Mouse (Mus musculus) heart, adult 2 months (tissue): ENCODE data around the gene Atp1a2. TPM values are rescaled to one million over a fixed set of nuclear protein-coding genes. Genes with fewer than 3 reads are reported as not detected.

ENCODE experiments used
- DNase-seq, 2 experiments: peaks; one replicate each; pipeline ENCODE4 v3.0.0; 2021
- H3K27ac ChIP-seq: fragments of 200-600 bp; 2 replicates; pipeline ENCODE4 v1.8.1; 2022
- H3K27me3 ChIP-seq: fragments of 200-500 bp; 2 replicates; pipeline ENCODE4 v1.6.1; 2012; ENCODE audit warnings: mild to moderate bottlenecking, low read length, inconsistent platforms, mixed read lengths; ENCODE audit not compliant: control insufficient read depth, insufficient read depth
- H3K36me3 ChIP-seq: fragments of 200-500 bp; 2 replicates; pipeline ENCODE4 v1.6.1; 2012; ENCODE audit warnings: low read length, inconsistent platforms; ENCODE audit not compliant: control insufficient read depth, insufficient read depth
- H3K4me1 ChIP-seq: fragments of 200-500 bp; 2 replicates; pipeline ENCODE4 v1.6.1; 2011; ENCODE audit warnings: low read length; ENCODE audit not compliant: control insufficient read depth, insufficient read depth
- H3K4me3 ChIP-seq: fragments of 200-600 bp; 2 replicates; pipeline ENCODE4 v1.8.1; 2022
- H3K79me2 ChIP-seq: fragments of 200-500 bp; replicated peaks from 2 replicates; pipeline ENCODE4 v1.6.1; 2012; ENCODE audit warnings: mild to moderate bottlenecking, inconsistent platforms, low read length, moderate library complexity, mixed read lengths; ENCODE audit not compliant: control insufficient read depth, insufficient read depth
- H3K9ac ChIP-seq: fragments of 200-500 bp; 2 replicates; pipeline ENCODE4 v1.6.1; 2012; ENCODE audit warnings: low read depth, mild to moderate bottlenecking, control low read depth, inconsistent platforms, low read length, mixed read lengths
- CTCF ChIP-seq: fragments of 200-600 bp; IDR thresholded peaks from 2 replicates; pipeline ENCODE4 v1.8.1; 2022; ENCODE audit warnings: antibody characterized with exemption, mild to moderate bottlenecking, moderate library complexity
- EP300 ChIP-seq: fragments of 200-500 bp; IDR thresholded peaks from 2 replicates; pipeline ENCODE4 v1.6.1; 2011; ENCODE audit warnings: low read depth, low read length, control low read depth; ENCODE audit not compliant: insufficient read depth
- POLR2A ChIP-seq: fragments of 200-500 bp; IDR thresholded peaks from 2 replicates; pipeline ENCODE4 v1.6.1; 2011; ENCODE audit warnings: mild to moderate bottlenecking, low read depth, low read length, control low read depth; ENCODE audit not compliant: insufficient read depth
- WGBS: fragments of 180-500 bp; shearing (Covaris S2); methylation state at CpG from one replicate; pipeline ENCODE4 v1.1.7; 2018; 5-methylcytosine and 5-hydroxymethylcytosine counted together
- intact Hi-C: fragments of 180-260 bp; cut with DNase I; formaldehyde crosslinking; loops from one replicate; pipeline ENCODE4 v1.15.1; 2025
- polyA plus RNA-seq: library from polyadenylated mRNA; depleted of rRNA; stranded (reverse); fragments of >200 nt; gene quantifications from 2 replicates; pipeline ENCODE4 v1.2.3, GENCODE M21; 2012; rRNA removed
- total RNA-seq, 2 experiments: library from RNA; stranded (reverse); gene quantifications; 2 replicates each; pipeline ENCODE4 v1.2.3; 2021

The Atp1a2 gene
- total and polyA plus RNA-seq, 3 experiments, result 319 to 588 (median 462) TPM

DNA sequence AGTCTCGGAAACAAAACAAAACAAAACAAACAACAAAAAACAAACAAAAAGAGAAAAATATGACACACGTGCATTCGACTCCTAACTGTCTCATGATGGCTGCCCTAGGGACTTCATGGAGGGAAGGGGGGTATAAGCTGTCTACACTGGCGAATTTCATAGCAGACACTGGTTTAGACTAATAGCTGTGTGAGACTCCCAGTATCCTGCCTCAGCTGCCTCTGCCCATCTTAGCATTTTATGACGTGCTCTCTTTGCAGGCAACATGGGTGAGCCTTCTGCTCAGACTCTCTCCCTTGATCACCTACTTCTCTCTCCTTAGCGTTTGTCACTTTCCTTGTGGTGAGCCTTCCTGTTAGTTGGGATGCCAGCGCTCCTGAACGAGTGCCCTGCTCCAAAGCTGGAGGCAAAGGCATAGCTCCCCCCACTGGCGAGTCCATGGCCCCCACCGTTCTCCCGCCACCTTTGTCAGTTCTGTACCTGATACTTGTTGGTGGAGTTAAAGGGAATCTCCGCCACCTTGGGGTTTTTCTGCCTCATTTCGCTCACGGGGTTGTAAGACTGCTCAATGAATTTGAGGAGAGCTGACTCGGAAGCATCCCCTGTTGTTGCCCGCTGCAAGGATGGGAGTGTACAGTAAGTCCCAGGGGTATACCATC lies 54.2 kb downstream of the Atp1a2 start:
- no peak overlapping the region for H3K4me3 ChIP-seq

DNA sequence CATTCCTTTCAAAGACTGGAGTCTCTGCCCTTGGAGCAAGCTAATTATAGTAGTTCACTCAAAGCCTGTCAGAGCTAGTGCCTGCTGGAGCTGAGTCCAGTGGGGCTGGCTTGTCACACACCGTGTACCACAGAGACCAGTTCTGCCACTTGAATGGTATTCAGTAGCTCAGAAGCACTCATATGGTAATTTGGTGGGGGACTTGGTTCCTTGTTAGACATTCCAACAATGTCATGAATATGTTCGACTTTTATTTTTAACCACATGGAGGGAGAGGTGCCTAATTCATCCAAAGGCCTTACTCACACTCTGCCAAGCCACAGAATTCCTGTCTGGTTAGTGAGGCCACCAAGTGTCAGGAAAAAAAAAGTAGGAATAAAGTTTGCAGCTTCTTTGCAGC lies 55.5 kb downstream of the Atp1a2 start:
- peaks cover 2% of the 10 kb centered on the region; the same call in 1 of the 2 replicates for H3K36me3 ChIP-seq
- H3K4me1 ChIP-seq, result peaks cover 3% of the 10 kb centered on the region; the same call in 1 of the 2 replicates
- no peak overlapping the region for H3K4me3 ChIP-seq
- peak in 1 of 2 experiments; percentile 56 for DNase-seq
- intact Hi-C loops, result no loop called here
- TF ChIP-seq POLR2A (0 out of 2 replicates have a peak, but pooled peaks have one; percentile 21), EP300 (no peak), CTCF (no peak)
- no peaks in the 10 kb centered on the region for H3K27me3 ChIP-seq
- WGBS, result 37% methylated on average over 2 of the region's 2 CpGs
- peak overlapping the region; percentile 80 for H3K27ac ChIP-seq
- no peak overlapping the region for H3K9ac ChIP-seq
- no peaks in the 10 kb centered on the region for H3K79me2 ChIP-seq

More for the DNA sequence above, 54.2 kb downstream of the Atp1a2 start:
- peak; percentile 27 to 44 for DNase-seq
- Histone ChIP-seq H3K79me2 (no peaks in the 10 kb centered on the region), H3K4me1 (peaks cover 3% of the 10 kb centered on the region; the same call in 1 of the 2 replicates), H3K27me3 (no peaks in the 10 kb centered on the region), H3K36me3 (peaks cover 2% of the 10 kb centered on the region; the same call in 1 of the 2 replicates), H3K27ac (no peak overlapping the region), H3K9ac (no peak overlapping the region)
- intact Hi-C loops, result no loop called here
- TF ChIP-seq POLR2A, result no peak
- TF ChIP-seq CTCF, result peak; percentile 68
- no peak for TF ChIP-seq EP300
- 40% methylated on average over 16 of the region's 16 CpGs for WGBS

DNA sequence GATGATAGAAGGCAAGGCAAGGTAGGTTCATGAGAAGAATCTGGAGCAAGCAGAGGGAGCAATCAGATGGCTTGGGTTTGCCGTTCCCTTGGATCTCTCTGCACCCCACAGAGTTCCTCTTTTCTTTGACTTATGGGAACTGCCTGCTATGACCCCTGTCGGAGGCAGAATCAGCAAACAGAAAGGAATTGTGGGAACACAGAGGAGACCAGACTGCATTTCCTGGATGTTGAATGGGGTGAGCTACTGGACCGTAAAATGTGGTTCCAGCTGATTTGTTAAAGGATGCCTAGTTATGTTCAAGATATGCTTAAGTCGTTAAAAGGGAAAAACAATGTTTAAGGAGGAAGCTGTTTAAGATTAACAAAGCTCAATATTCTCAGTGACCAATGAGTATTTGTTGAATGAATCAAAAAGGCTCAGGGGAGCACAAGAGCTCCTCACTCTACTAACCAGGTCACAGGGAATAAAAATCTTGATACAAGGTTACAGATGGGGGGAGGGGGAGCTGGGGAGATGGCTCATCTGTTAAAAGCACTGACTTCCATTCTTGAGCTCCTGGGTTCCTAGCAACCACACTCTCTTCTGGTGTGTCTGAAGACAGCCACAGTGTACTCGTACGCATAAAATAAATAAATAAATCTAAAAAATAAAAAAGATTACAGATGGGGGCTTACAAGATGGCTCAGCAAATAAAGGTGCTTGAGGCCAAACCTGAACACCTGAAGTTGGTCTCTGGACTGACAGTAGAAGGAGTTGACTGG lies 56.7 kb downstream of the Atp1a2 start:
- Histone ChIP-seq H3K9ac (no peak overlapping the region), H3K36me3 (peaks cover 2% of the 10 kb centered on the region; the same call in 1 of the 2 replicates), H3K4me3 (no peak overlapping the region), H3K27ac (no peak overlapping the region; the same call in 1 of the 2 replicates), H3K79me2 (no peaks in the 10 kb centered on the region), H3K4me1 (peaks cover 3% of the 10 kb centered on the region; the same call in 1 of the 2 replicates), H3K27me3 (no peaks in the 10 kb centered on the region)
- 55% methylated on average over 6 of the region's 6 CpGs for WGBS
- TF ChIP-seq POLR2A (no peak), CTCF (no peak), EP300 (no peak)
- no peak for DNase-seq
- intact Hi-C loops, result no loop called here

DNA sequence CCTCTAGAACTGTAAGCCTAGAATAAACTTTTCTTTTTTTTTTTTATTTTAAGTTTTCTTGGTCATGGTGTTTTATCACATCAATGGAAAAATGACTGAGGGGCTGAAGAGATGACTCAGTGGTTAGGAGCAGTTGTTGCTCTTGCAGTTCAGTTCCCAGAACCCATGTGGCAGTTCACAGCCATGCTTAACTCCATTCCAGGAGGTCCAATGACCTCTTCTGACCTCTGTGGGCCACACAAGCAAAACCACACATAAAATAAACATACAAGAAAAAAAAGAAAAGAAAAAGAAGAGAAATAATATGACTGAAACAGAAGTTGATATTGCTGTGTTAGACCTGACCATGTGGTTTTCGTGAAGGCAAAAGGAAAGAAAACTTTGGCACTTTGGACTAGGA lies 68.6 kb downstream of the Atp1a2 start:
- Histone ChIP-seq H3K79me2 (no peaks in the 10 kb centered on the region), H3K4me1 (no peaks in the 10 kb centered on the region), H3K27ac (no peak overlapping the region), H3K9ac (no peak overlapping the region), H3K27me3 (no peaks in the 10 kb centered on the region), H3K4me3 (no peak overlapping the region), H3K36me3 (no peaks in the 10 kb centered on the region)
- WGBS, result 82% methylated on average over 1 of the region's 1 CpGs
- DNase-seq, result no peak
- intact Hi-C loops, result loop anchor here (10.0 kb wide), 1 partner anchor 286 kb away; no protein-coding TSS in a partner anchor
- no peak for TF ChIP-seq EP300
- TF ChIP-seq CTCF, result no peak
- TF ChIP-seq POLR2A, result no peak

DNA sequence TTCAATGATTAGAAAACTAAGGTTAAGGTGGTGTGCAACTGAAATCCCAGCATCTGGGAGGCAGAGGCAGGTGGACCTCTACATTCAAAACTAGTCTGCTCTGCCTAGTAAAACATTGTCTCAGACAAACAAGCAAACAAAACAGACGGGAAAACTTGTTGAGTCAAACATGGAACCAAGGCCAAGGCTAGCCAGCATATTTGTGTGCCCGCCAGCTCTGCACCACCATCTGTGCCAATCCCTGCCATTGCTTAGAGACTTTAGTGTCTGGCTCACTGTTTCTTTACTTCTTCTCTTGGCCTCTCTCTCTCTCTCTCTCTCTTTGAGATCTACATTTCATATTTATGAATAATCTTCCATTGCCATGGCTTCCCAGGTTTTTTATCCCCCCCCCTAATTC lies 69.7 kb downstream of the Atp1a2 start:
- DNase-seq, result no peak
- no peak for TF ChIP-seq POLR2A
- TF ChIP-seq CTCF, result no peak
- TF ChIP-seq EP300, result no peak
- H3K4me1 ChIP-seq, result no peaks in the 10 kb centered on the region

More for the DNA sequence above, 69.7 kb downstream of the Atp1a2 start:
- no peaks in the 10 kb centered on the region for H3K27me3 ChIP-seq
- H3K9ac ChIP-seq, result no peak overlapping the region
- WGBS, result 63% methylated on average over 2 of the region's 2 CpGs
- H3K4me3 ChIP-seq, result no peak overlapping the region
- H3K79me2 ChIP-seq, result no peaks in the 10 kb centered on the region
- H3K27ac ChIP-seq, result no peak overlapping the region
- intact Hi-C loops, result loop anchor here (10.0 kb wide), 1 partner anchor 287 kb away; no protein-coding TSS in a partner anchor
- no peaks in the 10 kb centered on the region for H3K36me3 ChIP-seq

Other genes starting within 250 kb of the Atp1a2 start
- not detected for gene Nhlh1, start 240.5 kb downstream of the Atp1a2 start, total RNA-seq
- not detected in 2 replicates for gene Nhlh1, start 240.5 kb downstream of the Atp1a2 start, polyA plus RNA-seq
- gene Copa, start 215.5 kb downstream of the Atp1a2 start, total RNA-seq, result 100 to 1,000 TPM in 1 of 2 experiments, 10 to 100 TPM in 1; 98.5 to 111 TPM
- gene Copa, start 215.5 kb downstream of the Atp1a2 start, polyA plus RNA-seq, result 42.3 and 59.2 TPM in 2 replicates
- 10 to 100 TPM; 41.5 to 43.2 TPM for gene Ncstn, start 215.3 kb downstream of the Atp1a2 start, total RNA-seq
- gene Ncstn, start 215.3 kb downstream of the Atp1a2 start, polyA plus RNA-seq, result 63.3 and 78.3 TPM in 2 replicates
- gene Pex19, start 171.3 kb downstream of the Atp1a2 start, total RNA-seq, result 100 to 1,000 TPM; 107 to 125 TPM
- 113 and 175 TPM in 2 replicates for gene Pex19, start 171.3 kb downstream of the Atp1a2 start, polyA plus RNA-seq
- gene Dcaf8, start 150.0 kb downstream of the Atp1a2 start, total RNA-seq, result 100 to 1,000 TPM; 100 to 116 TPM
- 62.7 and 93.8 TPM in 2 replicates for gene Dcaf8, start 150.0 kb downstream of the Atp1a2 start, polyA plus RNA-seq
- 10 to 100 TPM; 52.2 to 69.8 TPM for gene Pea15a, start 91.3 kb downstream of the Atp1a2 start, total RNA-seq
- 56.8 and 101 TPM in 2 replicates for gene Pea15a, start 91.3 kb downstream of the Atp1a2 start, polyA plus RNA-seq
- 1 to 10 TPM; 3.3 to 5.6 TPM for gene Casq1, start 78.2 kb downstream of the Atp1a2 start, total RNA-seq
- 51.7 and 53.8 TPM in 2 replicates for gene Casq1, start 78.2 kb downstream of the Atp1a2 start, polyA plus RNA-seq
- not detected for gene Atp1a4, start 39.6 kb downstream of the Atp1a2 start, total RNA-seq
- 0.10 and 0.35 TPM in 2 replicates for gene Atp1a4, start 39.6 kb downstream of the Atp1a2 start, polyA plus RNA-seq
- gene Igsf8, start 36.4 kb downstream of the Atp1a2 start, total RNA-seq, result 10 to 100 TPM; 10.9 to 13.5 TPM
- gene Igsf8, start 36.4 kb downstream of the Atp1a2 start, polyA plus RNA-seq, result 25.9 and 39.9 TPM in 2 replicates
- gene Kcnj9, start 31.3 kb upstream of the Atp1a2 start, total RNA-seq, result not detected
- gene Kcnj9, start 31.3 kb upstream of the Atp1a2 start, polyA plus RNA-seq, result 0.04 and 0.06 TPM in 2 replicates
- gene Kcnj10, start 43.1 kb upstream of the Atp1a2 start, total RNA-seq, result under 1 TPM; 0.07 to 0.08 TPM
- gene Kcnj10, start 43.1 kb upstream of the Atp1a2 start, polyA plus RNA-seq, result 0.26 and 0.27 TPM in 2 replicates
- gene Pigm, start 78.5 kb upstream of the Atp1a2 start, total RNA-seq, result 1 to 10 TPM; 3.8 to 4.2 TPM
- gene Pigm, start 78.5 kb upstream of the Atp1a2 start, polyA plus RNA-seq, result 3.3 and 3.7 TPM in 2 replicates
- 1 to 10 TPM; 1.2 to 2.3 TPM for gene Slamf9, start 177.3 kb upstream of the Atp1a2 start, total RNA-seq
- 6.8 and 7.0 TPM in 2 replicates for gene Slamf9, start 177.3 kb upstream of the Atp1a2 start, polyA plus RNA-seq
- under 1 TPM; 0.36 to 0.47 TPM for gene Igsf9, start 183.7 kb upstream of the Atp1a2 start, total RNA-seq
- gene Igsf9, start 183.7 kb upstream of the Atp1a2 start, polyA plus RNA-seq, result 2.1 and 3.8 TPM in 2 replicates
- 10 to 100 TPM; 65.5 to 77.8 TPM for gene Tagln2, start 202.0 kb upstream of the Atp1a2 start, total RNA-seq
- gene Tagln2, start 202.0 kb upstream of the Atp1a2 start, polyA plus RNA-seq, result 131 and 152 TPM in 2 replicates
- gene Cfap45, start 222.7 kb upstream of the Atp1a2 start, total RNA-seq, result under 1 TPM; 0.39 to 0.52 TPM
- gene Cfap45, start 222.7 kb upstream of the Atp1a2 start, polyA plus RNA-seq, result 0.26 and 0.53 TPM in 2 replicates